Mouse (Mus musculus) bone marrow macrophage, adult 2 months (primary cell): ENCODE measurements around the gene Erp27.

Experiments used
- CTCF ChIP-seq: IDR thresholded peaks from 2 replicates; pipeline ENCODE4 v1.5.1; 2012; ENCODE audit warnings: low read depth, mild to moderate bottlenecking, low read length, moderate library complexity
- POLR2A ChIP-seq: IDR thresholded peaks from 2 replicates; pipeline ENCODE4 v1.6.1; 2012; ENCODE audit warnings: mild to moderate bottlenecking, low read depth, low read length, borderline replicate concordance

DNA sequence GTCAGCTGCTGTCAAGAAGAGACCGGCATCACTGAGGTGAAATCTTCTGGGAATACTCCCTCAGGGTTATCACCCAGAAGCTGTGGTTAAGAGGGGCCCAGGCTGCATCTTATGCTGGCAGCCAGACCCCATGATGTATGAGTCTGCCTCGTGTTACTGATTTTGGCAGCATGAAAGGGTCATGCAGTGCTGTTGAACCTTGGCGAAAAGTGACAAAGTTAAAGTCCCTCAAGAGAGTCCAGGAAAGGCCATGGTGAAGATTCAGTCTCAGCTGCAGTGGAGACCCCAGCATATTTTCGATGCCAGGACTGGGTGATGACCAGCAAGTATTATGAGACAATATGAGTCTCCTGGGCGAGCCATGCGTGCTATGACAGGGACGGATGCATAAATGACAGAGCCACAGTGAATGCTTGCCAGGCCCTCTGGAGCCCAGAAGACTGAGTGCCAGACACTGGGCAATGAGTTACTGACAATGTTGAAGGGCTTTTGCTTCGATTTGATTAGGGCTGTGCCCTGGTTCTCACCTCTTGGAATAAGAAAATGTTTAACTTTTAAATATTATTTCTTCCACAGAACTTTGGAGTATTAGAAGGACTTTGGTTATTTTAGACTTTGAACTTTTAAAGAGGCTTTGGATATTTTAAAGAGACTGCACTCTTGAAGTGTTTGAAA is 6.1 kb downstream of the Erp27 start:
- TF ChIP-seq POLR2A (no peak), CTCF (no peak)
